Mouse (Mus musculus): ENCODE results near the gene Sox5. TPM values are rescaled to one million over a fixed set of nuclear protein-coding genes. Genes with fewer than 3 reads are reported as not detected.

Sox5 gene
- total RNA-seq, 2 experiments from 2014 or later = 1.9 to 2.5 TPM

DNA sequence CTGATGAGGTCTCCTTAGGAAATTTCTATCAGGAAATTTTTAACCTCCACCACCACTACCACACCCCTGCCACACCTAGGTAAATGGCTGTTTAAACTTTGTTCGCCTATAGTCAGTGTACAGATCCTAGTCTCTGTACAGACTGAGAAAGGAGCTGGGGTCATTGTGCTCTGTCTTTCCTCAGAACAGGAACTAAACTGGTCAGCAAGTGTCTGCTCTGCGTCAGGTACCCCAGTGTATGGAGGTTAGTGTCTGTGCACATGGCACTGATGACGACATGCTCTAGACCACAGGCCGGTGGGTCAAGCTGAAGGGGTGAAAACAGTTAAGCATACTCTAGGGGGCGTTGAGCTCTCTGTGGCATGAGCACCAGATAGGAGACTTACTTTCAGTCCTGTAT, 605.1 kb downstream of the Sox5 start:
- DNase-seq = no peak

DNA sequence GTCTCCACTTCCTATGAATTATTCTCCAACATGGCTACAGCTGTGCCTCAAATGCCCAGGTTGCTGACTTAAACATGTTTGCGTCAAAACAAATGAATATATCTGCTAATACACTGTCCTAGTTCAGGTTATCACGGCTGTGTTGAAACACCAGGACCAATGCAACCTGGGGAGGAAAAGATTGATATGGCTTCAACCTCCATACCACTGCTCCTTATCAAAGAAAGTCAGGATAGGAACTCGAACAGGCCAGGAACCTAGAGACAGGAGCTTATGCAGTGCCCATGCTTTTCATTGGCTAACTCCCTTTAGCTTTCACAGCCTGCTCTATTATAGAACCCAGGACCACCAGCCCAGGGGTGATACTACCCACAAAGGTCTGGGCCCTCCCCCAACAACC, 606.2 kb downstream of the Sox5 start:
- DNase-seq = no peak

DNA sequence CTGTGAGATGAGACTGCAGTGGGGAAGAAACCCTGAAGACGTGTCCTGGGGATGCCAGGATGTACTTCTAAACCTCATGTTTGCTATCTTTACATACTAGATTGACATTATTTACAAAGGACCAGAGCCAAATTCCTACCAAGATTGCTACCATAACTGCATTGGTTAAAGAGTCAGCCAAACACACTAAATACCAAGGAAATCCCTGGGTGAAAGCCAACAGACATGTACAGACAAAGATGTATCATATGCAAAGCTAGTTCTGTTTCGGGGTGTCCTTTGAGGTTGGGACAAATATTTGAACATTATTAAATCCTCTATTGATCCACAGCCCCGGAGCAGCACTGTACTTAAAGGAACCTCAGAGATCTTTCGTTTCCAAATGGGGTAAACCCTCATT, 611.2 kb downstream of the Sox5 start:
- DNase-seq = no peak

DNA sequence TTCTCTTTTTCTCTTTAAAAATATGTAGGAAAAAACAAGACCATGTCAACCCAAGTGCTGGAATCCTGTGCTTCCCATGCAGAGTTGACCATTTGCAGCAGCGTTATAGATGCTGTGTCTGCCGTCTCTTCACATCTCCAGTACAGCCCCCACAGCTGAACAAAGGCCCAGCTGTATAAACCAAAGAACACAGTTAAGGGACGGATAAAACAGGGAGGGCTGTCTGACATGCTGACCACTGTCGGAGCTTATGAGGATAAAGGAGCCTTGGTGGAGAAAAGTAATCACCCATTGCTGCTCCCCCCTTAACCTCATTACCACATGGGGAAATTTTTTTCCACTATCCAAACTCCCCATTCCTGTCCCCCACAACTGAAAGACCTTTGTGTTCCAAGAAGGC, 612.0 kb downstream of the Sox5 start:
- DNase-seq = no peak

DNA sequence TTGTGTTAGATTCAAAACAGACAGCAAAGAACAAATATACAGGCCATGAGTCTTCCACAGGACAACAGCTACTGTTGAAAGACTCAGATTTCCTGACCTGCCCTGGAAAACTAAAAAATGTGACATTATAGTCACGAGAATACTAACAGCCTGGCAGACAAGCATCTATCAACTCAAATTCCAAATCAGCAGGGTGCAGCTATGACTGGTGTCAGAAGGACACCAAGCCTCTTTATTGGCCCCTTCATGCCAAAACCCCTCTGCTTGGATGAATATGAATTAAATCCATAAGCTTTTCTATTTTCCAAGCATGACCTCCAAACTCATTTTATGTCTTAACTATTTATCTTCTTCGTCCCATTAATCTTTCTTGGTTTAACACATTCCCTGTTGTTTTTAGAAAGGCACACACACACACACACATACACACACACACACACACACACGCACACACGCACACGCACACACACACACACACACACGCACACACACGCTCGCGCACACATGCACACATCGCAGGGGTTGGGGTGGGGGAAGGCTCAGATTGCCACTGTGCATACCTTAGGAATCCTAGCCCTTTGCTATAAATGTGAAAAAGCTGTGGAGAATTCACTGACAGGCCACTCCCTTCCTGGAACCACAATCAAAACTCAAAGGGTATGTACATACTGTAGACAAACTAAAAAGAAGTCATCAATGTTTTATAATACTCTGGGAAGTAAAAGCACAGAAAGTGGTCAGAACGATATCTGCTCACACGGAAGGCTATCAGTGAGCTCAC, 612.9 kb downstream of the Sox5 start:
- no peak for DNase-seq

DNA sequence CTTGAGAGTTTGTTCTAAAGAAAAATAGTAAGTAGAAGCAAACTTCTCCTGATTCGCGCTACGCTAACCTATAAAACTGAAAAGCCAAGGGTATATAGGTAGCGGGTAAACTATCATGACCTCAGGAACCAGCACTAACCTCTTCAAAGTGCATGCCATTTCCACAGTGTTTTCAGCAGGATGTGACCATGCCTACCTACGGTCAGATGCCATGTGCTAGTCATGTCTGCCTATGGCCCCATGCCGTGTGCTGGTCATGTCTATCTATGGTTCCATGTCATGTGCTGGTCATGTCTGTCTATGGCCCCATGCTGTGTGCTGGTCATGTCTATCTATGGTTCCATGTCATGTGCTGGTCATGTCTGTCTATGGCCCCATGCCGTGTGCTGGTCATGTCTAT, 614.7 kb downstream of the Sox5 start:
- no peak for DNase-seq

DNA sequence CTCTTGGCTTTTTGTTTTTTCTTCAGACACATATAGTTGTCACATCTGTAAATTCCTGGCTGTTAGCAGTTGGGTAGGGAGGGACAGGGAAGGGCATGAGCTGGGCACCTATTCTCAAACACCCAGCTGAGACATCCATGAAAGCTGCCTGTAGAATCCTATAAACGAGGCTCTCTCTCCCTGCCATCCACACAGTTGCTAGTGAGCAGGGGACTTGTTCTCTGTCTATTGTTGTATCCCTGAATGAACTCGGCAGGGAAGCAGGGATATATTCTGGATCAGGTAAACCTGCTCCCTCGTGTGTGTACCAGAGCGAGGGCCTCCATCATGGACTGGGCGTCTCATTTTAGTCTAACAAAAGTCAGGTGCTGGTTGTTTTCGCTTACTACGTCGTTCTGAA, 615.1 kb downstream of the Sox5 start:
- DNase-seq = no peak

DNA sequence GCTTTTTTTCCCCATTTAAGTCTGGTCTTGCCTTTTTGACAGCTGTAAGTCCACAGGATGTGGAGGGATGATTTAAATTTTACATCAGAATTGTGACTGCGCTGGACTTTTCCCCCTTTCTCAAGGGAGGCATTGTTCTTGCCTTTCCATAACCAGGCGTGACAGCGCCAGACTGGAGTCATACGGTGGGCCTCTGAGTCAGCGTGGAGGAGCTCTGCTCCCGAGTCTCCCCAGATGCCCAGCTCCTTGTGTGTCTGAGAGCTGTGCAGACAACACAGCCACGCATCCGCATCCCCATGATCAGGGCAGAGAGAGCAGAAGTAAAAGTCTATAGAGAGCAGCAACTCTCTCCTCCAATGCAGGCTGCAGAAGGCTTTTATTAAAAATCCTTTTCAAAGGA, 615.7 kb downstream of the Sox5 start:
- DNase-seq = no peak

DNA sequence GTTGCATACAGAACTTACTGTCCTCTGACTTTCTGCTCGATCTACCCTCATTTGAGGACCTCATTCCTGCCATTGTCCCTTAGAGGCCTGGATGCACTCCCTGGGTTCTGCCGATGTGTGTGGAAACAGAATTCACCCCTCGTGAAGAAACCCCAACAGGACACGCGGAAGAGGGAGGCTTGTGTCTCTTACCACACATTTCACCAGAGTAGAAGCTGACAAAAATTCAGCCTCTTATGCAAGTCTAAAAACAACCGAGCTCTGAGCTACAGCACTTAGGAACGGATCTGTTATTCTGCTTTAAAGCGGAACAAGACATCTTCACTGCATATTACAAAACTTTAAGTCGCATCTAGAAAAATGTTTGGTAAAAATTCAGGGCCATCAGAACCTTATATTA, 618.3 kb downstream of the Sox5 start:
- DNase-seq = no peak

DNA sequence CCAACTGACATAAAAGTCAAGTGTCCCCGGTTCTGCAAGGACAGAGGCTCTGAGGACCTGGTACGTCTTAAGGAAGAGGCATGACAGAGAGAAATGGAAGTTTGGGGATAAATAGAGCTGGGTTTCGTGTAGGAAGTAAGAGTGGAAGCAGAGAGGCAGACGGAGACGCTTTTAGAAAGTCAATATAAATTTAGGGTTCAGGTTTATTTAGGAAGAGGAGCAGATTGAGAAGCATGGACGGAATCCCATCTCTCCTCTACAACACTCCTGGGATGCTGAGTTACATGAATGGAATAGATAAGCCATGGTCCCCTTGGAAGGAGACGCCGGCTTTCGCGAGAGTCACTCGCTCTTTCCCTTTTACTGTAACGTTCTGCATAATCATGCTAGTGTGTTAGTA, 623.1 kb downstream of the Sox5 start:
- no peak for DNase-seq

DNA sequence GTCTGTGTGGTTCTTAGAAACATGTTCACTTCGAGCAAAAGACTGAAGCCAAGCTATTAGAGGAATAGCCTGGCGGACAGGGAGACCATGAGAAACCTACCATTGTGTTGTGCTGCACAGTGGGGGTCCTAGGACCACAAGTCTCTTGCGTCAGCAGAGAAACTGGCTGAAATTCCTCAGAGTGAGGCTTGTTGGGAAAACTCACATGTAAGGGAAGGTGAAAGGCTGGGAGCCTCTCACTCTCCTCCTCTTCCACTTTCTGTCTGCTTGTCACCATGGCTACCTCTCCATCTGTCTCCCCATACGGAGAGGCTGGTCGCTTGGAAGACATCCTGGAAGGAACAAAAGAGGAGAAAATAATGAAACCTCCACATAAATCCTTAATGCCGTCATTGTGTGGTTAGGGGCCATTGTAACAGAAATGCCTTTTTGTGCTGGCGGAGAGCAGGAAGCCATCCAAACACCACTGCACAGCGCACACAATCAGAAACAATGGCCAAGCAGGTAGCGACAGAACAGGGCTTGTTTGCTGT, 626.8 kb downstream of the Sox5 start:
- no peak for DNase-seq

DNA sequence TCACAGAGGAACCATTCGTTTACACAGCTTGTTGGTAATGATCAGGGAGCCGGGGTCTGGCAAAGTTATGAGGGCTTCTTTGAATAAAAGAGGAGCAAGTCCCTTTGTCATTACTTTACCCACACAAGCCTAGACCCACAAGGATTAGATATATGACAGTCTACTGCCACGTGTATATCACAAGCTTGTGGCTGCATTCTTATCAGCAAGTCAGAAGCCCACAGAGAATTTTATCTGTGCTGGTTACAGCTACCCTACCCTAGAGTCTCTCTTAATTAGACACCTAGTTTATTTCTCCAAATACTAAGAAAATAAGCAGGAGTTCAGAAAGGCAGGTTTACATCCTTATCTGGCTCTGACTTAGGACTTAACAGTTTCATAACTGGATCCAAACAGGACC, 629.8 kb downstream of the Sox5 start:
- no peak for DNase-seq

DNA sequence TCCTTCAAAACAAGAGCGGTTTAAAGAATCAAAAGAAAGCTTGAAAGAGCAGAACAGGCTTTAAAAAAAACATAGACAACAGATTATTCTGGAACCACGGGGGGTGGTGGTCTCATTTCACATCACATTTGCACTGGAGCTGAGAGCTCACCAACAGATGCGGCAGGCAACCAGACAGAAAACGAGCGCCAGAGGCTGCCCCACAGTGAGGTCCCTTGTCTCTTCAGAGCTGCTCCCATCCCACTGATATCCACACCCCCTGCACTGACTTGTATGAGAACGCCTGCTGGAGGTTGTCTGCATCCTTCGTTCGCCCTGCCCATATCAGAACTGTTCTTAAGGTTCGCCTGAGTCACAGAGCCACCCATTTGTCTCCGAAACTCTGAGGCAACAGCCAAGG, 630.7 kb downstream of the Sox5 start:
- DNase-seq = no peak

DNA sequence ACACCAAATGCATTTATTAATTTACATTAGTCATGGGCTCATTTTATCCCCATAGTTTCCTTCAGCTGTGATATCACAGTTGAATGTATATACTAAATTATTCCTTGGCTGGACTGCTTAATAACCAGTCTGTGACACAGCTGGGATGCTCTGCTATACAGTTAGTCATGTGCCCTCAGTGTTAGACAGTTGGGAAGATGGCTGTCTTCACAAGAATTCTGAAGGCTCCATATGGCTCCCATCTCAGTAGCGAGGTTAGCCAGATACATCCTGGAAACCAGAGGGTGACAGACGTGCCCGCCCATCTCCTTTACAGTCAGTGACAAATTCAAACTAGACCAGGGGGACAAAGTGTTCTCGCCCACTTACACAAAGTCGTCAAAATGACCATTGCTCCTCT, 644.4 kb downstream of the Sox5 start:
- DNase-seq = no peak

DNA sequence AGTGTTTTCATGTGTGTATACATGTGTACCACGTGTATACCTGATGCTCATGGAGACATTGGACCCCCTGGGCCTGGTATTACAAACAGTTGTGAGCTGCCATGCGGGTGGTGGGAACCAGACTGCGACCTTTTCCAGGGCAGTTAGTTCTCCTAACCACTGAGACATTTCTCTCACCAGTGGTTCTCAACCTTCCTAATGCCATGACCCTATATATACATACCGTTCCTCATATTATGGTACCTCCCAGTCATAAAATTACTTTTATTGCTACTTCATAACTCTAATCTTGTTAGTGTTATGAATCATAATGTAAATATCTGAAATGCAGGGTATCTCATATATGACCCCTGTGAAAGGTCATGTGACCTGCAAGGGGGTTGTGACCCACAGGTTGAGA, 644.9 kb downstream of the Sox5 start:
- no peak for DNase-seq

DNA sequence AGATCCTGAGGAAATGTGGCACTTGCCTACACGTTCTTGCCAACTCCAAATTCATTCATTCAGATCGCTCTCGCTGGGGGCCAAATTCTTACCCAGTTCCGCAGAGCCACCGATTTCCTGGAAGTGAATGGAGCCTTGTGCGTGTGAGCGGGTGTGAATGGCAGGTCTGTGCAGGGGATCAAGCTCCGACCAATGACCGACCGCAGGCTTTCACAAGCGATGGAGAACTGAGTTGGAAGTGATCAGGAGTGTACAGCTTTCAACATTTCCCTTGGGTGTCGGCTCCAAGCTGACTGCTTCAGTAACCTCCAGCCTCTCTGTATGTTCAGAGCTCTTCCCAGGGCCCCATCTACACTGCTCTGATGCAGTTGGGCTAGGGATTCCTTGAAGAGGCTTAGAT, 651.9 kb downstream of the Sox5 start:
- DNase-seq = no peak

DNA sequence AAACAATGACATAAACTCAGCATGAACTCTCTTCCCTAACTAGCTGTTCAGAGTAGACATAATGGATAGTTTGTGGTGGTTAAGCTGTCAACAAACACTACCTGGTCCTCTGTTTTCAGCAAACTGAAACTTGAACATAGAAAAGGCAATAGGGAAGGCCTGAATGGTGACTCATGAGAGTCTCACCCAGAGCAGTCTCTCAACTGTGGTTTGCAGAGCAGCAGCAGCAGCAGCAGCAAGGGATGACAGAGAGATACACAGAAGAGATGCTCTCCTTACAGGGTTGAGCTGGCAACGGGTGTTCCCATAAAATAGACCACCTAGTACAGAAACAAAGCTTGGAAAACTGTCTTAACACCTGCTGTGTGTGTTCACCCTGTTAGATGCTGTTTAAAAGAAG, 661.8 kb downstream of the Sox5 start:
- DNase-seq = no peak

DNA sequence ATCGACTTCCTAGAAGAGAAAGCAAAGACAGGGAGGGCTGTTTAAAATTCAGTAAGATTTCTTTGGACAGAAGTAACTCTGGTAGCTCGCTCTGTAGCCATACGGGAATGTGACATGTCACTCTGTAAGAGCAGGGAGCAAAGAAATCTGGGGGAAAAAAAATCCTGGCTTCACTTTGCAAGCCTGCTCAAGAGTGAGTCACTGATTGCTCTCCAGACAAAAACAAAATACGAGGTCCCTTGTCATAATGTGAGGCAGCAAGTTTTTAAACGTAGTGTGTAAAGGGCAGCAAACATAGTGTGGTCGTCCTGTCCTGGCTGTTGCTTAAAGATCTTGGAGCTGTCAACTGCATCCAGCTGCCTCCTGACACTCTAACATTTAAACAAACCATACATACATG, 665.1 kb downstream of the Sox5 start:
- no peak for DNase-seq

DNA sequence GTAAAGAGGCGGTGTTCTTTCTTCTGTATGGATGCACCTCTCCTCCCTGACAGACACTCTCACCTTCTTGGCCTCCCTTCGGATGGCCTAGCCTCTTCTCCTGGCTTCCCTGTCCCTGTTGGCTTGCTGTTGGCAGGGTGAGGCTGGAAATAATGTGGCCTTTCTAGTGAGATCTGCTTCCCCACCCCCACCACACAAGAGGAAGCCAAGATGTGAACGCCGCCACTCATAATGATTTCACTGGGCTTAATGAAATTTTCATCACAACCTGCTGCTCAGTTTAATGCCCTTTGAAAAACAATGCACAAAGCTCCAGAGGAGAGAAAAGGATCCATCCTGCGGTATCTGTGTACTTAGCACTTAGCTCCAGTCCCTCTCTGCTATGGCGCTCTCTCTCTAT, 670.2 kb downstream of the Sox5 start:
- no peak for DNase-seq

DNA sequence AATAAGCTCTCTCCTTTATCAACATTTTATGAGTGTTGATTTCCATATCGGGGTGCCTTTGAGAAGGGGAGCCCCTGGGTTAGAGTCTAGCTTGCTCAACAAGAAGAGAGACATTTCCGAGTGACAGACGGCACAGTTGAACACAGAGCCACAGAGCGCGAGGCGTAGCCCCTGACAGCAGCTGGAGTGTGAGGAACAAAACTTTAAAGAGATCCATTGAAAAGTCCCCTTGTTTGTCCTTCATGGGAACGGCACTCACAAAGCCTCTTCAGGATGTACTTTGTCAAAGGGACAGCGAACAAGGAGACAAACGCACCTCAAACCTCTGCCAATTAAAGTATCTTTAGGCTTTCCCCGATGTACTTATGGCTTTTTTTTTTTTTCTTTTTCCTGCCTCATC, 674.9 kb downstream of the Sox5 start:
- no peak for DNase-seq

DNA sequence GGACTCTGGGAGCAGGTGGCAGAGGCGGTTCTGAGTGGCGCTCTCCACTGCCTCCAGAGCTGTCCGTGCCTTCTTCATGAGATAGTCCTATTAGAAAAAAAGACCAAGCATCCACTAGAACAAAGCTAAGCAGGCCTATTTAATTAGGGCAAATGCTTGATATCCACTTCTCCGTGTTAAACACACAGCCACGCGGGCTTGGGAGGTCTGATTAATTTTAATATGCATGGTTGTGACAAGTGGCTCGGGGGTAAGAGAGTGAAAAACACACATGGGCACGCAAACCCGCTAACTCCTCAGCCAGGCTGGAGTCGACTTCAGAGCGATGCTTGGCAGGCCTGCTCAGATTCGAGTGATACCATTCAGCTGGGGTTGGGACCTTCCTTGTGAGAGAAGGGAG, 676.1 kb downstream of the Sox5 start:
- DNase-seq = no peak

DNA sequence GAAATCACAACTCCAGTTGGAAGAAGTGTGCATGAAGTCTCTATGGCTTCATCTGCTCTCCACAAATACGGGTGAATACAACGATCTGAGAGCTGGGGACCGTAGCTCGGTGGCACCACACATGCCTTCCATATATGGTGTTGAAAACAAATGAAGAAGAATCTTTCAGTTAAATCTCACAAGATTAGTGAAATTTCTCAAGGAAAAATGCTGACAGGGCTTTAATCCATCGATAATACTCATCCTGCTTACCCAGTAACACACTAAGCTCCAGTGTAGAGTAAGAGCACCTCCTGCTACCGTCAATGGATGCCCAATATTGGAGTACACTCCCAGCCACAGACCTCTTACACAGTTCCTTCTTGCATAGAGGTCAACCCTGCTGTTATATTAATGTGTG, 678.2 kb downstream of the Sox5 start:
- DNase-seq = no peak

DNA sequence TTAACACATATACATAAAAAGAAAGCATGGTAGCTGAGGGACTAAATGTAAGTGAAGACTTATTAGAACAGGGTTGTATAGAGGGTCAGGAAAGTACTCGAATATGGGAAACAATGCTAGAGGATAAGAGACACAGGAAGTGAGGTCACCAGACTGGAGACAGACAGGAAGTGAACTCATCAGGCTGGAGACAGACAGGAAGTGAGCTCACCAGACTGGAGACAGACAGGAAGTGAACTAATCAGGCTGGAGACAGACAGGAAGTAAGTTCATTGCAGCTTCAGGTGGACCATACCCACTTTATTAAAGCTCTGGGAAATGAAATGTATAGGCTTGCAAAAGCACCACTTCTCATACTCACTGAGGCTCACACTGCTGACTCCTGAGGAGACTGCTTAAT, 680.9 kb downstream of the Sox5 start:
- DNase-seq = no peak

DNA sequence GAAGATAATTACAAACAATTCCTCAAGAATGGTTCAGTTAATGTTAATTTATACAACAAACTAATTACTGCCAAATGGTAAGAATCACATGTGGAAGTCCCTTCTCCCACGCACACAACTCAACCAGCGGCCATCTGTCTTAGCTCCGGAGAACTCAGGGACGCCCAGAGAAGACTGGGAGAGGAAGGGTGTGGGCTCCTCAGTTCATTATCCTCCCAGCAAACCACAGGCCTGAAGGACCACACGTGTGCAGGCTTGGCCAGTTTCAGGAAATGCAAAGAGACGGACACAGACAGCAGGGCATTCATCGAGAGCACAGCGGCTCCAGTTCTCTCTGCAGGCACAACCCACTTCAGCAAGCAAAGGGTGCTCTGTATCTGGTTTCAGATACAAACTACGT, 683.7 kb downstream of the Sox5 start:
- no peak for DNase-seq

DNA sequence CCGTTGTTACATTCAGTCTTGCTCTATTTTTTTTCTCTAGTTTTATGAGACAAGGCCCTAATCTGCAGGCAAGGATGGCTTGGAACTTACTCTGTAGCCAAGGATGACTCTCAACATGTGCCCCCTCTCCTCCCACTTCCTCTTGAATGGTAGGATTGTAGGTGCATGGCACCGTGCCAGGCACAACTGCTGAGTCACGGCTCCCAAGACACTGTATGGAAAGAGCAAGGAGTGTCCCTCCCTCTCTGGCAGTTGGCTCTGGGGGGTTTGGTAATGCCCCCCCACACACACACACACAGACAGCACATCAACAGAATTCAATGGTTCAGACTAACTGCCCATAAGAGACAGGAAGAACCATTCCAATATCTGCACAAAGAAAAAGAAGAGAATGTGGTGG, 693.5 kb downstream of the Sox5 start:
- no peak for DNase-seq

All from gastrocnemius, postnatal 10 days (tissue).